Mouse (Mus musculus): ENCODE data around the gene Rbm12. TPM values are rescaled to one million over a fixed set of nuclear protein-coding genes. Genes with fewer than 3 reads are reported as not detected.
"Not testable (repeated sequence)": the region's sequence is repeated elsewhere in the genome, so short reads cannot be mapped to it uniquely, and the experiment has no call there.

The Rbm12 gene
- polyA plus RNA-seq, 1 experiment from 2014 or later = 23.0 TPM

GRCm38 (mm10) chr2:156123731-156124130, 12.0 kb upstream of the Rbm12 start:
- Histone ChIP-seq H3K9ac (no peak overlapping the region), H3K27me3 (no peaks in the 10 kb centered on the region), H3K27ac (replicated peaks) (no peak overlapping the region), H3K36me3 (no peaks in the 10 kb centered on the region; the same call in 1 of the 2 replicates), H3K9me3 (no peaks in the 10 kb centered on the region), H3K4me3 (no peak overlapping the region), H3K4me1 (replicated peaks) (no peaks in the 10 kb centered on the region), H3K4me2 (no peak overlapping the region)
- no peak for ATAC-seq (ENCODE audit: low FRiP score, low read depth)
- WGBS = 94% methylated on average over 5 of the region's 5 CpGs

GRCm38 (mm10) chr2:156119566-156119965, 7.8 kb upstream of the Rbm12 start:
- H3K36me3 ChIP-seq = no peaks in the 10 kb centered on the region; the same call in 1 of the 2 replicates
- H3K4me2 ChIP-seq = no peak overlapping the region
- no peaks in the 10 kb centered on the region for H3K4me1 ChIP-seq (replicated peaks)
- H3K9me3 ChIP-seq = no peaks in the 10 kb centered on the region
- no peak overlapping the region for H3K9ac ChIP-seq
- no peaks in the 10 kb centered on the region for H3K27me3 ChIP-seq
- H3K27ac ChIP-seq (replicated peaks) = no peak overlapping the region
- no peak overlapping the region for H3K4me3 ChIP-seq
- ATAC-seq (ENCODE audit: low FRiP score, low read depth) = no peak

GRCm38 (mm10) chr2:156112080-156112423, 274 bp upstream of the Rbm12 start:
- Histone ChIP-seq H3K4me2 (peak overlapping the region; percentile 74), H3K4me3 (peak overlapping the region; percentile 94), H3K9ac (peak overlapping the region; percentile 89; the same call in 1 of the 2 replicates), H3K4me1 (replicated peaks) (peaks cover 18% of the 10 kb centered on the region), H3K27ac (replicated peaks) (peak overlapping the region; percentile 96)
- not testable (repeated sequence) for H3K36me3 ChIP-seq; ATAC-seq (ENCODE audit: low FRiP score, low read depth); H3K9me3 ChIP-seq; H3K27me3 ChIP-seq
- WGBS = 25% methylated on average over 5 of the region's 5 CpGs

- H3K4me3 ChIP-seq = peak overlapping the region; percentile 94
- H3K27me3 ChIP-seq = no peaks in the 10 kb centered on the region
- H3K9me3 ChIP-seq = no peaks in the 10 kb centered on the region
- H3K9ac ChIP-seq = peak overlapping the region; percentile 89
- WGBS = 1% methylated on average over 16 of the region's 16 CpGs
- H3K4me2 ChIP-seq = peak overlapping the region; percentile 74
- peak overlapping the region; percentile 96 for H3K27ac ChIP-seq (replicated peaks)
- peaks cover 22% of the 10 kb centered on the region for H3K4me1 ChIP-seq (replicated peaks)
- peak; percentile 65; the same call in 1 of the 2 replicates for ATAC-seq (ENCODE audit: low FRiP score, low read depth)
- H3K36me3 ChIP-seq = no peaks in the 10 kb centered on the region
Observed at GRCm38 (mm10) chr2:156110627-156111357, 986 bp downstream of the Rbm12 start.

- Histone ChIP-seq H3K9me3 (no peaks in the 10 kb centered on the region), H3K4me2 (no peak overlapping the region), H3K9ac (no peak overlapping the region), H3K4me1 (replicated peaks) (peaks cover 7% of the 10 kb centered on the region; the same call in 1 of the 2 replicates), H3K36me3 (peaks cover 24% of the 10 kb centered on the region), H3K4me3 (no peak overlapping the region), H3K27ac (replicated peaks) (no peak overlapping the region), H3K27me3 (no peaks in the 10 kb centered on the region)
- WGBS = 76% methylated on average over 5 of the region's 5 CpGs
- no peak for ATAC-seq (ENCODE audit: low FRiP score, low read depth)
Observed at GRCm38 (mm10) chr2:156091926-156092325, 19.9 kb downstream of the Rbm12 start.

- Histone ChIP-seq H3K4me2 (no peak overlapping the region), H3K27ac (replicated peaks) (0 out of 2 replicates have a peak overlapping the region, but pooled peaks have one; percentile 15), H3K36me3 (peaks cover 3% of the 10 kb centered on the region; the same call in 1 of the 2 replicates), H3K4me1 (replicated peaks) (peaks cover 7% of the 10 kb centered on the region; the same call in 1 of the 2 replicates), H3K4me3 (no peak overlapping the region), H3K27me3 (no peaks in the 10 kb centered on the region), H3K9ac (no peak overlapping the region), H3K9me3 (no peaks in the 10 kb centered on the region)
- WGBS = 37% methylated on average over 1 of the region's 1 CpGs
- ATAC-seq (ENCODE audit: low FRiP score, low read depth) = peak; percentile 65
Observed at GRCm38 (mm10) chr2:156089799-156090198, 22.0 kb downstream of the Rbm12 start.

- ATAC-seq (ENCODE audit: low FRiP score, low read depth) = no peak
- no peaks in the 10 kb centered on the region for H3K27me3 ChIP-seq
- H3K4me1 ChIP-seq (replicated peaks) = peaks cover 7% of the 10 kb centered on the region; the same call in 1 of the 2 replicates
- H3K4me2 ChIP-seq = no peak overlapping the region
- H3K9me3 ChIP-seq = no peaks in the 10 kb centered on the region
- H3K27ac ChIP-seq (replicated peaks) = no peak overlapping the region
- no peak overlapping the region for H3K4me3 ChIP-seq
- WGBS = 92% methylated on average over 7 of the region's 7 CpGs
- H3K36me3 ChIP-seq = no peaks in the 10 kb centered on the region
- H3K9ac ChIP-seq = no peak overlapping the region
Observed at GRCm38 (mm10) chr2:156087391-156088110, 24.2 kb downstream of the Rbm12 start.

- Histone ChIP-seq H3K27ac (replicated peaks) (no peak overlapping the region), H3K4me3 (no peak overlapping the region), H3K36me3 (no peaks in the 10 kb centered on the region), H3K9me3 (no peaks in the 10 kb centered on the region), H3K4me2 (no peak overlapping the region), H3K27me3 (no peaks in the 10 kb centered on the region), H3K4me1 (replicated peaks) (no peaks in the 10 kb centered on the region; the same call in 1 of the 2 replicates), H3K9ac (no peak overlapping the region)
- ATAC-seq (ENCODE audit: low FRiP score, low read depth) = no peak
- 84% methylated on average over 3 of the region's 3 CpGs for WGBS
Observed at GRCm38 (mm10) chr2:156084541-156084940, 27.2 kb downstream of the Rbm12 start.

GRCm38 (mm10) chr2:156080391-156080790, 31.4 kb downstream of the Rbm12 start:
- no peak for ATAC-seq (ENCODE audit: low FRiP score, low read depth)
- H3K4me1 ChIP-seq (replicated peaks) = no peaks in the 10 kb centered on the region; the same call in 1 of the 2 replicates
- no peaks in the 10 kb centered on the region for H3K9me3 ChIP-seq
- H3K27me3 ChIP-seq = no peaks in the 10 kb centered on the region
- no peak overlapping the region for H3K4me2 ChIP-seq
- no peak overlapping the region for H3K27ac ChIP-seq (replicated peaks)
- H3K36me3 ChIP-seq = peaks cover 36% of the 10 kb centered on the region
- H3K9ac ChIP-seq = no peak overlapping the region
- 85% methylated on average over 7 of the region's 7 CpGs for WGBS
- H3K4me3 ChIP-seq = no peak overlapping the region

- Histone ChIP-seq H3K27ac (replicated peaks) (no peak overlapping the region), H3K4me2 (no peak overlapping the region), H3K27me3 (no peaks in the 10 kb centered on the region), H3K9ac (no peak overlapping the region), H3K4me3 (no peak overlapping the region), H3K9me3 (no peaks in the 10 kb centered on the region), H3K36me3 (peaks cover 43% of the 10 kb centered on the region), H3K4me1 (replicated peaks) (no peaks in the 10 kb centered on the region; the same call in 1 of the 2 replicates)
- peak; percentile 52; the same call in 1 of the 2 replicates for ATAC-seq (ENCODE audit: low FRiP score, low read depth)
- 43% methylated on average over 4 of the region's 4 CpGs for WGBS
Observed at GRCm38 (mm10) chr2:156079674-156080073, 32.1 kb downstream of the Rbm12 start.

GRCm38 (mm10) chr2:156079183-156079560, 32.6 kb downstream of the Rbm12 start:
- Histone ChIP-seq H3K27ac (replicated peaks) (no peak overlapping the region), H3K9ac (no peak overlapping the region), H3K4me3 (no peak overlapping the region), H3K4me2 (no peak overlapping the region), H3K4me1 (replicated peaks) (no peaks in the 10 kb centered on the region; the same call in 1 of the 2 replicates), H3K36me3 (peaks cover 48% of the 10 kb centered on the region), H3K27me3 (no peaks in the 10 kb centered on the region), H3K9me3 (no peaks in the 10 kb centered on the region)
- ATAC-seq (ENCODE audit: low FRiP score, low read depth) = 0 out of 2 replicates have a peak, but pooled peaks have one; percentile 9
- WGBS = 92% methylated on average over 8 of the region's 8 CpGs
